Mouse (Mus musculus): Measurements from ENCODE around the gene Kcnj15. TPM values are rescaled to one million over a fixed set of nuclear protein-coding genes. Genes with fewer than 3 reads are reported as not detected.
A peak's percentile ranks its signal among the peaks of the same experiment; 100 is the strongest.

Kcnj15 gene
- polyA plus RNA-seq, 1 experiment: 0.01 TPM

DNA sequence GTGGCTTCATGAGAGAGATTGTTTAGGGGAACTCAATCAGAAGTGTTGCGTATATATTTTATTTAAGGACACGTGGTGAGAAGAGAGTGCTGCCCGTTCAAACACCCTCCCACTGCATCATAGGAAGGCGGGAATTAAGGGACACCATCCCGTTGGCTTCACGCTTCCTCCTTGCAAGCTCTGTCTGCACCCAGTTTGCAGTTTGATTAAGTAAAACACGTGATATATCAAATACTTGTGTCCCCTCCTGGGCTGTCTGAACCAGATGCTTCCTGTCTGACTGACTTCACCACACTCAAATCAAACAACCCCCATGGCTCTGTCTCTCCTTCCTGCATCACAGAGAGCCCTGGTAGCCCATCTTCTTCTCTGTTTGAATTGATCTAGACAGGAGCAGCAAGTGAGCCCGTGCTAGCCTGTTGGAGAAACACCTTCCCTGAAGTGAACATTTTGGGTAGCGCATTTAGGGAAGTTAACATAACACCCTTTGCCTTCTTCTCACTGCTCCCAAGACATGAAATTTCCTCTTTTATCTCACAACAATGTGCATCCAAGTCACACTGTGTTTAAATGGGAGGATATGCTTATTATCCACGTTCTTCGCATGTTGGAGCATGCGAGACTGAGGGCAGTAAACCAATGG, 26.8 kb downstream of the Kcnj15 start:
- H3K36me3 ChIP-seq (ENCODE audit: control insufficient read depth, insufficient read depth): no peaks in the 10 kb centered on the region
- peak overlapping the region; percentile 62 for H3K4me2 ChIP-seq (ENCODE audit: low read depth)
- no peak overlapping the region for H3ac ChIP-seq (ENCODE audit: control insufficient read depth, insufficient read length)
- no peak overlapping the region for H3K4me3 ChIP-seq
- H3K27me3 ChIP-seq (ENCODE audit: control insufficient read depth, insufficient read depth, insufficient read length): no peaks in the 10 kb centered on the region
- no peaks in the 10 kb centered on the region for H3K79me2 ChIP-seq (ENCODE audit: control insufficient read depth, insufficient read depth)
- TF ChIP-seq TCF3 (IDR thresholded peaks at IDR 0.05; ENCODE audit: insufficient read length, low read depth) (no peak), TCF12 (IDR thresholded peaks at IDR 0.05; ENCODE audit: insufficient read depth, poor library complexity, severe bottlenecking) (no peak), POLR2A (IDR thresholded peaks at IDR 0.05; ENCODE audit: insufficient read length, low read depth) (no peak), CEBPB (IDR thresholded peaks at IDR 0.05; ENCODE audit: insufficient read depth, poor library complexity, severe bottlenecking) (no peak), MAX (IDR thresholded peaks at IDR 0.05; ENCODE audit: low read depth) (no peak), MYOG (IDR thresholded peaks at IDR 0.05; ENCODE audit: control insufficient read depth in 1 of 3, insufficient read depth in 1 of 3, insufficient read length in 2 of 3, low read depth in 2 of 3) (no peak), SRF (IDR thresholded peaks at IDR 0.05; ENCODE audit: control insufficient read depth, insufficient read length, low read depth) (no peak), REST (IDR thresholded peaks at IDR 0.05; ENCODE audit: insufficient read depth, insufficient read length) (no peak), MYOD1 (IDR thresholded peaks at IDR 0.05; ENCODE audit: control insufficient read depth in 1 of 3, insufficient read length in 2 of 3, low read depth in 2 of 3) (no peak), E2F4 (IDR thresholded peaks at IDR 0.05; ENCODE audit: insufficient read depth) (no peak), POLR2AphosphoS2 (IDR thresholded peaks at IDR 0.05; ENCODE audit: insufficient read length, low read depth) (no peak), USF1 (IDR thresholded peaks at IDR 0.05; ENCODE audit: low read depth) (no peak)

DNA sequence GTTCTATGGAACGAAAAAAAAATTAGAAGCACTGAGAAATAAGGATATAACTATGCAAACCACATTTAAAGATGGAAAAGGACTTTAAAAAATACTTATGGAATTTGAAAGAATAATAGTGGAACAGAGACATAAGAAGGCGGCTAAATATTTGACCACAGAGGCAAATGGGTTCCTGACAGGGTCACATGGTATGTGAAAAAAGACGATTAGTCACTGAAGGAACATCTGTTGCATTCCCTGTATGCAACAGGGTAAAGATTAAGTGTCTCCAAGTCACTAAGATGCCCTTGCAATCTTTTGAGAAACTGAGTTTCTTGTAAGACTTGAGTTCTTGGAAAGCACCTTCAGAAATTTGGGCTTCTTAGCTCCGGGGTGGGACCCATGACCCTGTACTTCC, 27.7 kb downstream of the Kcnj15 start:
- no peak overlapping the region for H3K4me3 ChIP-seq

DNA sequence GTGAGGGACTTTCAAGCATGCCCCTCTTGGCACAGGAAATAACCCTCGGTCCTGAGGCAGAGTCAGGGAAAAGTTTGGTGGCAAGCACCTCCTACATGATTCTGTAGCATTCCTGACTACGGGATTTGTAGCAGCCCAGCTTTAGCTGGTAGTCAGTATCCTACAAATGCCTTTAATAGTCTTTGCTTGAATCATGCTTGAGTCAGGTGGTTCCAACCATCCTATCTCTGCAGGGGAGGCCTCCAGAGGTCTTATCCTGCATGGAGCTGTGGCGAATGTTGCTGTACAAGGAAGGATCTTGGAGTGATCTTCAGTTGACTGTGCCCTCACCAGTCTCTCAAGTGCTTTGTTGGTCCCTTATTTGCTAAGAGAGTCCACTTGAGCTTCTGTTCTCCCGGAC, 28.4 kb downstream of the Kcnj15 start:
- Histone ChIP-seq H3K79me2 (ENCODE audit: control insufficient read depth, insufficient read depth) (no peaks in the 10 kb centered on the region), H3K4me2 (ENCODE audit: low read depth) (peak overlapping the region; percentile 62), H3K27me3 (ENCODE audit: control insufficient read depth, insufficient read depth, insufficient read length) (no peaks in the 10 kb centered on the region), H3K4me3 (no peak overlapping the region), H3ac (ENCODE audit: control insufficient read depth, insufficient read length) (no peak overlapping the region), H3K36me3 (ENCODE audit: control insufficient read depth, insufficient read depth) (no peaks in the 10 kb centered on the region)
- TF ChIP-seq POLR2AphosphoS2 (IDR thresholded peaks at IDR 0.05; ENCODE audit: insufficient read length, low read depth) (no peak), POLR2A (IDR thresholded peaks at IDR 0.05; ENCODE audit: insufficient read length, low read depth) (no peak), SRF (IDR thresholded peaks at IDR 0.05; ENCODE audit: control insufficient read depth, insufficient read length, low read depth) (no peak), USF1 (IDR thresholded peaks at IDR 0.05; ENCODE audit: low read depth) (no peak), E2F4 (IDR thresholded peaks at IDR 0.05; ENCODE audit: insufficient read depth) (no peak), TCF12 (IDR thresholded peaks at IDR 0.05; ENCODE audit: insufficient read depth, poor library complexity, severe bottlenecking) (no peak), MAX (IDR thresholded peaks at IDR 0.05; ENCODE audit: low read depth) (no peak), TCF3 (IDR thresholded peaks at IDR 0.05; ENCODE audit: insufficient read length, low read depth) (no peak), MYOG (IDR thresholded peaks at IDR 0.05; ENCODE audit: control insufficient read depth in 1 of 3, insufficient read depth in 1 of 3, insufficient read length in 2 of 3, low read depth in 2 of 3) (no peak), REST (IDR thresholded peaks at IDR 0.05; ENCODE audit: insufficient read depth, insufficient read length) (no peak), CEBPB (IDR thresholded peaks at IDR 0.05; ENCODE audit: insufficient read depth, poor library complexity, severe bottlenecking) (no peak), MYOD1 (IDR thresholded peaks at IDR 0.05; ENCODE audit: control insufficient read depth in 1 of 3, insufficient read length in 2 of 3, low read depth in 2 of 3) (no peak)

More for the DNA sequence above, 27.7 kb downstream of the Kcnj15 start:
- Histone ChIP-seq H3ac (ENCODE audit: control insufficient read depth, insufficient read length) (no peak overlapping the region), H3K4me2 (ENCODE audit: low read depth) (peak overlapping the region; percentile 62), H3K36me3 (ENCODE audit: control insufficient read depth, insufficient read depth) (no peaks in the 10 kb centered on the region), H3K79me2 (ENCODE audit: control insufficient read depth, insufficient read depth) (no peaks in the 10 kb centered on the region), H3K27me3 (ENCODE audit: control insufficient read depth, insufficient read depth, insufficient read length) (no peaks in the 10 kb centered on the region)
- TF ChIP-seq TCF12 (IDR thresholded peaks at IDR 0.05; ENCODE audit: insufficient read depth, poor library complexity, severe bottlenecking) (no peak), CEBPB (IDR thresholded peaks at IDR 0.05; ENCODE audit: insufficient read depth, poor library complexity, severe bottlenecking) (0 out of 2 replicates have a peak, but pooled peaks have one; percentile 12), MYOD1 (IDR thresholded peaks at IDR 0.05; ENCODE audit: control insufficient read depth in 1 of 3, insufficient read length in 2 of 3, low read depth in 2 of 3) (peak in 1 of 3 experiments; percentile 14), MYOG (IDR thresholded peaks at IDR 0.05; ENCODE audit: control insufficient read depth in 1 of 3, insufficient read depth in 1 of 3, insufficient read length in 2 of 3, low read depth in 2 of 3) (peak in 1 of 3 experiments; percentile 8), MAX (IDR thresholded peaks at IDR 0.05; ENCODE audit: low read depth) (no peak), POLR2A (IDR thresholded peaks at IDR 0.05; ENCODE audit: insufficient read length, low read depth) (no peak), REST (IDR thresholded peaks at IDR 0.05; ENCODE audit: insufficient read depth, insufficient read length) (no peak), TCF3 (IDR thresholded peaks at IDR 0.05; ENCODE audit: insufficient read length, low read depth) (no peak), SRF (IDR thresholded peaks at IDR 0.05; ENCODE audit: control insufficient read depth, insufficient read length, low read depth) (no peak), E2F4 (IDR thresholded peaks at IDR 0.05; ENCODE audit: insufficient read depth) (no peak), USF1 (IDR thresholded peaks at IDR 0.05; ENCODE audit: low read depth) (peak; percentile 77), POLR2AphosphoS2 (IDR thresholded peaks at IDR 0.05; ENCODE audit: insufficient read length, low read depth) (no peak)

DNA sequence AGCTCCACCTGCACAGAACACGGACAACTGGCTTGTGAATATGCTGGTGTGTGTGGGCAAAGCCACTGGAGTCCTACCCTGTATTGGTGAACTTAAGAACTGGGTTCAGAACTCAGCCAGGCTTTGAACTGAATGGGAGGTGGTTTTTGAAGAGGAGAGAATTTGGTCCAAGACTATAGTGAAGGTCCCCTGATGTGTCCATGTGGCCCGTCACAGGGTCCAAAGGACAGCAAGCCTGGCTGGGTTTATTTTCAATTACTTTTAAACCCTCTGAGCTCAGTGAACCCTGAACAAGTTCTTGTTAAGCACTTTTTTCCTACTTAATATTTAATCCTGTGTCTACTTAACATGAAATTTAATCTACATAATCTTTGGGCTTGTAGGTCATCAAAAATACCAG, 30.3 kb downstream of the Kcnj15 start:
- TF ChIP-seq USF1 (IDR thresholded peaks at IDR 0.05; ENCODE audit: low read depth) (no peak), MAX (IDR thresholded peaks at IDR 0.05; ENCODE audit: low read depth) (no peak), MYOD1 (IDR thresholded peaks at IDR 0.05; ENCODE audit: control insufficient read depth in 1 of 3, insufficient read length in 2 of 3, low read depth in 2 of 3) (no peak)
- Histone ChIP-seq H3K4me3 (no peak overlapping the region), H3K4me2 (ENCODE audit: low read depth) (no peak overlapping the region), H3K27me3 (ENCODE audit: control insufficient read depth, insufficient read depth, insufficient read length) (no peaks in the 10 kb centered on the region), H3ac (ENCODE audit: control insufficient read depth, insufficient read length) (no peak overlapping the region), H3K36me3 (ENCODE audit: control insufficient read depth, insufficient read depth) (no peaks in the 10 kb centered on the region), H3K79me2 (ENCODE audit: control insufficient read depth, insufficient read depth) (no peaks in the 10 kb centered on the region)

Data from myocyte (in vitro differentiated cells).